Mouse (Mus musculus): ENCODE data around the gene 2310050C09Rik. TPM values are rescaled to one million over a fixed set of nuclear protein-coding genes. Genes with fewer than 3 reads are reported as not detected.

2310050C09Rik gene
- total RNA-seq (2015; ENCODE audit: low replicate concordance), result not detected in 2 replicates
- not detected in 2 replicates for total RNA-seq (2017; ENCODE audit: low replicate concordance)

DNA sequence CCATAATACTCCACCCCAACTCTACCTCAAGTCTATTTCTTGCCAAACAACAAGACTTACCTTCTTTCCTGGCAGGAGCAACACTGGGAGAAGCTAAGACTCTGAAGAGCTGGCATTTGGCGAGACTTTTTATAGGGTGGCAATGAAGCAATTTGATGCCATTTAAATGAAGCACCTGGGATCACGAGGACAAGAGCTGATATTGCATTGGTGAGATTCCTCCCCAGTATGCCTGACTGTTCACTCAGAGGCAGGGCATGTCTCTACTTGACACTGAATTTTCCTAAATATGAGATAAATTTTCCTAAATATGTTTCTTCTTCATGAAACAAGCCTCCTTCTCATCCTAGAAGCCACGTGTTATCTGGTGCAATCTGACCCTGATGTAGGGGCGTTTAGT, at the start of gene 2310050C09Rik:
Gene 2310050C09Rik, minus strand, starts transcription at position 101 of the 400 bp plus-strand sequence.
- ATAC-seq (replicated peaks; ENCODE audit: low FRiP score, poor library complexity, severe bottlenecking), result no peak

- no peak for ATAC-seq (replicated peaks; ENCODE audit: low FRiP score, poor library complexity, severe bottlenecking)
These were observed 37.6 kb upstream of the 2310050C09Rik start for GRCm38 (mm10) chr3:92907571-92907970.

- ATAC-seq (replicated peaks; ENCODE audit: low FRiP score, poor library complexity, severe bottlenecking), result no peak
These were observed 35.2 kb upstream of the 2310050C09Rik start for GRCm38 (mm10) chr3:92905182-92905581.

DNA sequence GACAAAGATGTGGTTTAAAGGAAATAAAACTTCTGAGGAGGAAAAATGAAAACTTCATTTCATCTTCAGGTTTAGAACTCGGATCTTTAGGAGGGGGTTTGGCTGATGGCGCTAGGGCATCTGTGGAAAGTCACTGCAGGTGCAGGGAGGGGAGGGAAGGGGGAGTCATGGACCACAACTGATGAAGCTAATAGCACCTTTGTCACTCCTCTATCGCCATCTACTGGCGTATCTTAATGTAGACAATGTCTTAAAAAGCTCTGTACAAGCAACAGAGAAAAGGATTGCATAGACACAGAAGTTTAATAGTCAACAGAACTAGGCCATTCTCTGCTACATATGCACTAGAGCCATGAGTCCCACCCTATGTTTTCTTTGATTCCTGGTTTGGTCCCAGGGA, 33.6 kb upstream of the 2310050C09Rik start:
- no peak for ATAC-seq (replicated peaks; ENCODE audit: low FRiP score, poor library complexity, severe bottlenecking)

- no peak for ATAC-seq (replicated peaks; ENCODE audit: low FRiP score, poor library complexity, severe bottlenecking)
These were observed 33.0 kb upstream of the 2310050C09Rik start for GRCm38 (mm10) chr3:92902992-92903391.

- ATAC-seq (replicated peaks; ENCODE audit: low FRiP score, poor library complexity, severe bottlenecking), result no peak
These were observed 24.5 kb upstream of the 2310050C09Rik start for GRCm38 (mm10) chr3:92894489-92894888.

DNA sequence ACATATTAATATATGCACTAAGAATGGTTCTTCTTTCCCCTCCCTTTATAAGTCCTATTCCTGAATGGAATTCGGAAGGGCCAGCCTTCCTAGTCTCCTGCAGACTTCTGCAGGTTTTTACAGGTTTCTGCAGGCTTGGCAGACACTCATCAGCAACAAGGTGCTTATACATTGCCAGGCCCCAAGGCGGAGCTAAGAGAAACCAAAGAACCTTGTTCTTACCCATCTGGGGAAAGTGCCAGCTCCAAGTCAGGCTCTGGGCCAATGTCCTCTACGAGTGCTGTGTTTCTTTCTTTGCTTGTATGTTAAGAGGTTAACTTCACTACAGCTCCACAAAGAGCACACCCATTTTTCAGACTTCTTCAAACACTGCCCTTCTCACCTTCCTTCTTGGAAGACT, 24.0 kb upstream of the 2310050C09Rik start:
- no peak for ATAC-seq (replicated peaks; ENCODE audit: low FRiP score, poor library complexity, severe bottlenecking)

DNA sequence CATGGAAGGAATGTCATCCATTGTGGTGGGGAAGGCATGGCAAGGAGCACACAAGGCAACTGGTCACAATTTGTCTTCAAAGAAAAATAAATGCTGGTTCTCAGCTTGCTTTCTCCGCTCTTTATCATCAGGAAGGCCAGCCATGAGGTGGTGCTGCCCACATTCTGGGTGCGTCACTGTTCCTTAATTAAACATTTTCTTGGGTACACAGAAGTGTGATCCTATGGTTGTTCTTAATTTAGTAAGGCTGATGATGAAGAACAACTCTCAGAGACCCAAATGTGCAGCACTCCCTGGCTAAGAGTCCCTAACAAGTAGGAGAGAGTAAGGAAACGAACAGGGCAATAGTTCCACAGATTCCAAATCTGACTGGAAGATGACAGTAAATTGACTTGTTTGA, 4.2 kb upstream of the 2310050C09Rik start:
- no peak for ATAC-seq (replicated peaks; ENCODE audit: low FRiP score, poor library complexity, severe bottlenecking)

DNA sequence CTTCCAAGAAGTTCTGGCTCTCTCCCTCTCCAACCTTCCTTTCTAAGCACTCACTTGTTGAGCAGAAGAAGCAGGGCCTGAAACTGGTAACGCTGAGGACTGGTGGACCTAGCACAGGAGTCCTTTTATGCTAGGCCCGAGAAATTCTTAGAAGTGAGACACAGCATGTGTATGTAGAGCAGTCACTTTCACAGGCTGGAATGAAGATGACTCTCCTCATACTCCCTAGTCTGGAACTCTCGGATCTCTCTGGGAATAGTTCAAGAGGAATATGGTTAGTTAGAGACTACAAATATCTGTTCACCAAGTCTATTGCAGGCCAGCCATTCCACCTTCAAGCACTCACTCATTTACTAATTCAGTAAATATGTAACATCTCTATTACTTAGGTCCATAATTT, 18.8 kb downstream of the 2310050C09Rik start, which contains the start of gene Lce1l:
Gene Lce1l, minus strand, starts transcription at position 101 of the 400 bp plus-strand sequence.
- no peak for ATAC-seq (replicated peaks; ENCODE audit: low FRiP score, poor library complexity, severe bottlenecking)

- no peak for ATAC-seq (replicated peaks; ENCODE audit: low FRiP score, poor library complexity, severe bottlenecking)
These were observed 42.9 kb downstream of the 2310050C09Rik start, which contains the start of gene Kprp for GRCm38 (mm10) chr3:92827108-92827507. Gene Kprp (minus strand): TSS chr3:92827247.

DNA sequence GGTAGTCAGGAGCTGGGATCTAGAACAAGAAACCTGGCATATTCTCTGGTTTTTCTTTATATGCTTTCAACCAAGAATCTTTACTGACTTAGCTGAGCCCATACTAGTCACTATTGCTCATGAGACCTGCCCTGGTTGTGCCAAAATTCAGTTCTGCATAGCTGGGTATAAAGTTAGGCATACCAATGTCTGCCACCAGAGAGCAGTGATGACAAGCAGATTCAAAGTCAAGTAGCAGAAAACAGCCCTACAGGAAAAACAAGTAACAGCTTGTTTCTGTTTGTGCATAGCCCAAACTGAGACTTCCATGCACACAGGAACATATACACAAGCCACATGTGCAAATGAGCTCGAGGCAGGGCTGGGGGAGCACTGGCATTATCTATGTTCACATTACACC, 44.2 kb downstream of the 2310050C09Rik start:
- ATAC-seq (replicated peaks; ENCODE audit: low FRiP score, poor library complexity, severe bottlenecking), result no peak

Other genes with a start within 250 kb of the 2310050C09Rik start
- not detected in 2 replicates for gene Lce6a, start 248.6 kb downstream of the 2310050C09Rik start, total RNA-seq (2015; ENCODE audit: low replicate concordance)
- gene Lce6a, start 248.6 kb downstream of the 2310050C09Rik start, total RNA-seq (2017; ENCODE audit: low replicate concordance), result not detected in 2 replicates
- not detected in 2 replicates for gene Lce1a1, start 221.9 kb downstream of the 2310050C09Rik start, total RNA-seq (2015; ENCODE audit: low replicate concordance)
- not detected in 2 replicates for gene Lce1a1, start 221.9 kb downstream of the 2310050C09Rik start, total RNA-seq (2017; ENCODE audit: low replicate concordance)
- not detected in 2 replicates for gene Lce1b, start 213.3 kb downstream of the 2310050C09Rik start, total RNA-seq (2015; ENCODE audit: low replicate concordance)
- not detected in 2 replicates for gene Lce1b, start 213.3 kb downstream of the 2310050C09Rik start, total RNA-seq (2017; ENCODE audit: low replicate concordance)
- gene Lce1a2, start 199.9 kb downstream of the 2310050C09Rik start, total RNA-seq (2015; ENCODE audit: low replicate concordance), result not detected in 2 replicates
- not detected in 2 replicates for gene Lce1a2, start 199.9 kb downstream of the 2310050C09Rik start, total RNA-seq (2017; ENCODE audit: low replicate concordance)
- not detected in 2 replicates for gene Lce1c, start 191.0 kb downstream of the 2310050C09Rik start, total RNA-seq (2015; ENCODE audit: low replicate concordance)
- gene Lce1c, start 191.0 kb downstream of the 2310050C09Rik start, total RNA-seq (2017; ENCODE audit: low replicate concordance), result not detected in 2 replicates
- not detected in 2 replicates for gene Lce1d, start 183.0 kb downstream of the 2310050C09Rik start, total RNA-seq (2015; ENCODE audit: low replicate concordance)
- gene Lce1d, start 183.0 kb downstream of the 2310050C09Rik start, total RNA-seq (2017; ENCODE audit: low replicate concordance), result not detected in 2 replicates
- gene Lce1e, start 161.1 kb downstream of the 2310050C09Rik start, total RNA-seq (2015; ENCODE audit: low replicate concordance), result not detected in 2 replicates
- gene Lce1e, start 161.1 kb downstream of the 2310050C09Rik start, total RNA-seq (2017; ENCODE audit: low replicate concordance), result not detected in 2 replicates
- gene Lce1f, start 149.9 kb downstream of the 2310050C09Rik start, total RNA-seq (2015; ENCODE audit: low replicate concordance), result not detected in 2 replicates
- not detected in 2 replicates for gene Lce1f, start 149.9 kb downstream of the 2310050C09Rik start, total RNA-seq (2017; ENCODE audit: low replicate concordance)
- gene Gm38119, start 131.1 kb downstream of the 2310050C09Rik start, total RNA-seq (2015; ENCODE audit: low replicate concordance), result not detected in 2 replicates
- not detected in 2 replicates for gene Gm38119, start 131.1 kb downstream of the 2310050C09Rik start, total RNA-seq (2017; ENCODE audit: low replicate concordance)
- gene Lce1g, start 117.9 kb downstream of the 2310050C09Rik start, total RNA-seq (2015; ENCODE audit: low replicate concordance), result not detected in 2 replicates
- gene Lce1g, start 117.9 kb downstream of the 2310050C09Rik start, total RNA-seq (2017; ENCODE audit: low replicate concordance), result not detected in 2 replicates
- not detected in 2 replicates for gene Lce1h, start 105.2 kb downstream of the 2310050C09Rik start, total RNA-seq (2015; ENCODE audit: low replicate concordance)
- not detected in 2 replicates for gene Lce1h, start 105.2 kb downstream of the 2310050C09Rik start, total RNA-seq (2017; ENCODE audit: low replicate concordance)
- not detected in 2 replicates for gene Lce1i, start 91.3 kb downstream of the 2310050C09Rik start, total RNA-seq (2015; ENCODE audit: low replicate concordance)
- gene Lce1i, start 91.3 kb downstream of the 2310050C09Rik start, total RNA-seq (2017; ENCODE audit: low replicate concordance), result not detected in 2 replicates
- gene Lce1j, start 79.7 kb downstream of the 2310050C09Rik start, total RNA-seq (2015; ENCODE audit: low replicate concordance), result not detected in 2 replicates
- not detected in 2 replicates for gene Lce1j, start 79.7 kb downstream of the 2310050C09Rik start, total RNA-seq (2017; ENCODE audit: low replicate concordance)
- gene Lce1k, start 62.3 kb downstream of the 2310050C09Rik start, total RNA-seq (2015; ENCODE audit: low replicate concordance), result not detected in 2 replicates
- not detected in 2 replicates for gene Lce1k, start 62.3 kb downstream of the 2310050C09Rik start, total RNA-seq (2017; ENCODE audit: low replicate concordance)
- not detected in 2 replicates for gene Kprp, start 43.0 kb downstream of the 2310050C09Rik start, total RNA-seq (2015; ENCODE audit: low replicate concordance)
- gene Kprp, start 43.0 kb downstream of the 2310050C09Rik start, total RNA-seq (2017; ENCODE audit: low replicate concordance), result not detected in 2 replicates
- not detected in 2 replicates for gene Lce1l, start 18.9 kb downstream of the 2310050C09Rik start, total RNA-seq (2015; ENCODE audit: low replicate concordance)
- not detected in 2 replicates for gene Lce1l, start 18.9 kb downstream of the 2310050C09Rik start, total RNA-seq (2017; ENCODE audit: low replicate concordance)
- gene Lce3a, start 56.0 kb upstream of the 2310050C09Rik start, total RNA-seq (2015; ENCODE audit: low replicate concordance), result not detected in 2 replicates
- not detected in 2 replicates for gene Lce3a, start 56.0 kb upstream of the 2310050C09Rik start, total RNA-seq (2017; ENCODE audit: low replicate concordance)
- not detected in 2 replicates for gene Lce3b, start 62.8 kb upstream of the 2310050C09Rik start, total RNA-seq (2015; ENCODE audit: low replicate concordance)
- gene Lce3b, start 62.8 kb upstream of the 2310050C09Rik start, total RNA-seq (2017; ENCODE audit: low replicate concordance), result not detected in 2 replicates
- gene Lce3c, start 74.3 kb upstream of the 2310050C09Rik start, total RNA-seq (2015; ENCODE audit: low replicate concordance), result not detected in 2 replicates
- not detected in 2 replicates for gene Lce3c, start 74.3 kb upstream of the 2310050C09Rik start, total RNA-seq (2017; ENCODE audit: low replicate concordance)
- not detected in 2 replicates for gene Lce3d, start 87.2 kb upstream of the 2310050C09Rik start, total RNA-seq (2015; ENCODE audit: low replicate concordance)
- not detected in 2 replicates for gene Lce3d, start 87.2 kb upstream of the 2310050C09Rik start, total RNA-seq (2017; ENCODE audit: low replicate concordance)
- gene Lce3e, start 96.8 kb upstream of the 2310050C09Rik start, total RNA-seq (2015; ENCODE audit: low replicate concordance), result not detected in 2 replicates
- gene Lce3e, start 96.8 kb upstream of the 2310050C09Rik start, total RNA-seq (2017; ENCODE audit: low replicate concordance), result not detected in 2 replicates
- not detected in 2 replicates for gene Lce3f, start 122.0 kb upstream of the 2310050C09Rik start, total RNA-seq (2015; ENCODE audit: low replicate concordance)
- gene Lce3f, start 122.0 kb upstream of the 2310050C09Rik start, total RNA-seq (2017; ENCODE audit: low replicate concordance), result not detected in 2 replicates
- not detected in 2 replicates for gene Crct1, start 145.5 kb upstream of the 2310050C09Rik start, total RNA-seq (2015; ENCODE audit: low replicate concordance)
- not detected in 2 replicates for gene Crct1, start 145.5 kb upstream of the 2310050C09Rik start, total RNA-seq (2017; ENCODE audit: low replicate concordance)
- gene Lce1m, start 148.8 kb upstream of the 2310050C09Rik start, total RNA-seq (2015; ENCODE audit: low replicate concordance), result not detected in 2 replicates
- not detected in 2 replicates for gene Lce1m, start 148.8 kb upstream of the 2310050C09Rik start, total RNA-seq (2017; ENCODE audit: low replicate concordance)
- gene Gm4858, start 198.6 kb upstream of the 2310050C09Rik start, total RNA-seq (2015; ENCODE audit: low replicate concordance), result not detected in 2 replicates
- not detected in 2 replicates for gene Gm4858, start 198.6 kb upstream of the 2310050C09Rik start, total RNA-seq (2017; ENCODE audit: low replicate concordance)